Mouse (Mus musculus) forebrain, embryonic 11.5 days (tissue): ENCODE data around the gene 2310007B03Rik. TPM values are rescaled to one million over a fixed set of nuclear protein-coding genes. Genes with fewer than 3 reads are reported as not detected.

Experiments
- ATAC-seq: fragments of 200-750 bp; cut with Nextera tagmentation; replicated peaks from 2 replicates; pipeline ENCODE4 v1.8.0; 2017; ENCODE audit warnings: moderate TSS enrichment; ENCODE audit not compliant: low FRiP score
- DNase-seq: peaks from one replicate; pipeline ENCODE4 v3.0.0-alpha.2; 2017; ENCODE audit warnings: low spot score
- H3K27ac ChIP-seq: fragments of 300-500 bp; sonication (generic); 2 replicates; pipeline ENCODE4 v1.5.1; 2014; ENCODE audit warnings: low read depth, low read length
- H3K27me3 ChIP-seq: fragments of 300-500 bp; sonication (generic); 2 replicates; pipeline ENCODE4 v1.6.1; 2014; ENCODE audit warnings: mild to moderate bottlenecking, low read length, mixed read lengths; ENCODE audit not compliant: control insufficient read depth, insufficient read depth
- H3K36me3 ChIP-seq: fragments of 300-500 bp; sonication (generic); 2 replicates; pipeline ENCODE4 v1.6.1; 2014; ENCODE audit warnings: mild to moderate bottlenecking, low read length, moderate library complexity, mixed read lengths; ENCODE audit not compliant: control insufficient read depth, insufficient read depth
- H3K4me1 ChIP-seq: fragments of 300-500 bp; sonication (generic); replicated peaks from 2 replicates; pipeline ENCODE4 v1.6.1; 2014; ENCODE audit warnings: low read length, mixed read lengths; ENCODE audit not compliant: control insufficient read depth, insufficient read depth
- H3K4me2 ChIP-seq: fragments of 300-500 bp; sonication (generic); 2 replicates; pipeline ENCODE4 v1.6.1; 2014; ENCODE audit warnings: low read depth, mild to moderate bottlenecking, low read length, moderate library complexity, mixed read lengths; ENCODE audit not compliant: severe bottlenecking
- H3K4me3 ChIP-seq: fragments of 300-500 bp; sonication (generic); 2 replicates; pipeline ENCODE4 v1.5.1; 2014; ENCODE audit warnings: low read depth, low read length
- H3K9ac ChIP-seq: fragments of 300-500 bp; sonication (generic); 2 replicates; pipeline ENCODE4 v1.6.1; 2014; ENCODE audit warnings: low read length
- H3K9me3 ChIP-seq: fragments of 300-500 bp; sonication (generic); 2 replicates; pipeline ENCODE4 v1.6.1; 2016; ENCODE audit warnings: low read length, mixed read lengths; ENCODE audit not compliant: control insufficient read depth
- WGBS: fragments of 180-500 bp; shearing (Covaris S2); extraction: QIAGEN DNeasy Blood & Tissue Kit; methylation state at CpG from one replicate; pipeline ENCODE4 v1.1.7; 2014; 5-methylcytosine and 5-hydroxymethylcytosine counted together
- polyA plus RNA-seq: library from polyadenylated mRNA; unstranded; fragments of >200 nt; fragmentation: Nextera tagmentation; extraction: Ambion mirVana; gene quantifications from 2 replicates; pipeline ENCODE4 v1.2.1, GENCODE M21; 2014

2310007B03Rik gene
- polyA plus RNA-seq, 1 experiment from 2014 or later: 0.64 TPM

DNA sequence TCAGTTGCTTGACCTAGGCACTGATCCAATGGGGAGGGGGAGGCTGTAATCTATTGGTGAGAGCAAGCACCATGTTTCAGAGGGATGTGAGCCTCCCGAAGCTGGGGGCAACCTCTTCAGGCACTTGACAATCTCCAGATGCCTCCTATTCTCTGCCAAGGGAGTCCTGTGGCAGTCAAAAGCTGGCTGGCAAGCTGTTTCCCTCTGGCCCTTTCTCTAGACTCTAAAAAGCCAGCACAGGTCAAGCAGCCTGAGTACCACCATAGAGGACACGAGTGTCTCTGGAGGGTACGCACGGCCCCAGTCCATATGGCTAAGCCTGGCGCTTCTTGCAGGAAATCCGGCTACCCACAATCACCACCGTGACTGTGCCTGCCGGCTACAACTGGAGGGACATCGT, 16.6 kb downstream of the 2310007B03Rik start:
- Histone ChIP-seq H3K4me1 (no peaks in the 10 kb centered on the region), H3K9ac (no peak overlapping the region), H3K27ac (no peak overlapping the region), H3K36me3 (no peaks in the 10 kb centered on the region), H3K9me3 (no peaks in the 10 kb centered on the region), H3K4me2 (no peak overlapping the region), H3K27me3 (no peaks in the 10 kb centered on the region; the same call in 1 of the 2 replicates), H3K4me3 (no peak overlapping the region)
- DNase-seq: no peak
- no peak for ATAC-seq
- 77% methylated on average over 9 of the region's 9 CpGs for WGBS

DNA sequence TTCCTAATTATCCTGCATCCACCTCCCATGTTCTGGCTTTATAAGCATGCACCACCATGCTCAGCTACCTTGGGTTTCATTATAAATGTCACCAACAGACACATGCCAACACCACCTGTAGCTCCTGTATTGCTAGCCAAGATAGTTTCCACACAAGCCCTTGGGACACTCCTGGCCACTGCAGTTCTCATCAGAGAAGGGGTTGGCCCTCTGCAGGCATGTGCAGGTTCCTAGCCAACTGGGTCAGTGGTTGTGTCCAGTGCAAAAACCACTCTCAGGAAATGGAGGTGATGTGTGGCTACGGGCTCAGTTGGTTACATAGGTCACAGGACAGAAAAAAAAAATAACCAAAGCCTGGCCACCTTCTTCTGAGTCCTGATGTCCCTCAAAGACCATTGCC, 17.9 kb downstream of the 2310007B03Rik start:
- no peaks in the 10 kb centered on the region for H3K36me3 ChIP-seq
- no peak overlapping the region for H3K4me2 ChIP-seq
- ATAC-seq (no peak), DNase-seq (no peak)
- no peak overlapping the region for H3K4me3 ChIP-seq
- H3K9me3 ChIP-seq: no peaks in the 10 kb centered on the region
- 100% methylated on average over 1 of the region's 1 CpGs for WGBS
- H3K27ac ChIP-seq: no peak overlapping the region
- H3K27me3 ChIP-seq: no peaks in the 10 kb centered on the region
- H3K9ac ChIP-seq: no peak overlapping the region
- no peaks in the 10 kb centered on the region for H3K4me1 ChIP-seq

- no peak overlapping the region for H3K4me3 ChIP-seq
- H3K27me3 ChIP-seq: no peaks in the 10 kb centered on the region
- H3K9me3 ChIP-seq: no peaks in the 10 kb centered on the region
- ATAC-seq (no peak), DNase-seq (no peak)
- no peaks in the 10 kb centered on the region for H3K4me1 ChIP-seq
- no peak overlapping the region for H3K27ac ChIP-seq
- H3K9ac ChIP-seq: no peak overlapping the region
- no peaks in the 10 kb centered on the region for H3K36me3 ChIP-seq
- no peak overlapping the region for H3K4me2 ChIP-seq
- WGBS: 87% methylated on average over 7 of the region's 7 CpGs
These were observed 21.0 kb downstream of the 2310007B03Rik start for GRCm38 (mm10) chr1:93139713-93140112.

DNA sequence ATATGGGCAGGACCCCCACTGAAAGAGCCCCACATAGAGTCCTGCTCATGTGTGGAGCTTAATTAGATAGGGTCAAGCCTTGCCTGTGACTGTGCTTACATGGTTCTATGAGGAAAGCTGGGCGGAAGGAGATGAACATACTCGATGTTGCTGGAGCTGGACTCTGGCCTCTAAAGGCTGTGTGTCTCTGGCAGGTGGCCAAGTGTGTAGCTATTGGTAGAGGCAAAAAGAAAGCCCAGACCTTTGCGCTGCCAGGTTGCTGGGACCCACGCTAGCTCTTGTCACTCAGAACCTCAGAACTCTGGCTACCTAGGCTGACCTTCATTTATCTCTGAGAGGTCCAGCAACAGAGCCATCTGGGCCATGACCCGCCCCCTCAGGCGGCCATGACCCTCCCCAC, 22.2 kb downstream of the 2310007B03Rik start:
- Histone ChIP-seq H3K9me3 (no peaks in the 10 kb centered on the region), H3K27ac (no peak overlapping the region), H3K4me1 (no peaks in the 10 kb centered on the region), H3K4me2 (no peak overlapping the region), H3K27me3 (no peaks in the 10 kb centered on the region), H3K4me3 (no peak overlapping the region), H3K9ac (no peak overlapping the region), H3K36me3 (no peaks in the 10 kb centered on the region)
- DNase-seq (no peak), ATAC-seq (no peak)
- WGBS: 83% methylated on average over 6 of the region's 6 CpGs

DNA sequence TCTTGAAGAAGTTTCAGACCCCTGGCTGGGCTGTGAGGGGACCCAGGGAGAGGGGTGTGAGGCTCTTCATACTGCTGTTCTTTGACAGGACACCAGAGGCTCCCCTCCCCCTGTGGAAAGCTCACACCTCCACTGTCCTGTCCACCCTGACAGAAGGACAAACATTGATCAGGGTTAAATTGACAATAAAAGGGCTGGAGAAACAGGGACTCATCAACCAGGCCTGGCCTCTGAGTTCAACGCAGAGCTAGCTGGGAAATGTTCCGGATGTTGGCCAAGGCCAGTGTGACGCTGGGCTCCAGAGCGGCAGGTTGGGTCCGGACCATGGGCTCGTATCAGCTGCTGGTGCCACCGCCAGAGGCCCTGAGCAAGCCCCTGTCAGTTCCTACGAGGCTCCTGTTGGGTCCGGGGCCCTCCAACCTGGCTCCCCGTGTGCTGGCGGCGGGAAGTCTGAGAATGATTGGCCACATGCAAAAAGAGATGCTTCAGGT, 25.7 kb downstream of the 2310007B03Rik start, which contains the start of gene Agxt:
Gene Agxt, plus strand, starts transcription at position 205 of the 491 bp plus-strand sequence.
- Histone ChIP-seq H3K4me2 (no peak within 1 kb of the TSS), H3K27me3 (no peaks in the 10 kb centered on the region), H3K4me1 (no peaks in the 10 kb centered on the region), H3K4me3 (no peak within 1 kb of the TSS), H3K36me3 (no peaks in the 10 kb centered on the region), H3K9me3 (no peaks in the 10 kb centered on the region), H3K27ac (no peak within 1 kb of the TSS), H3K9ac (no peak within 1 kb of the TSS)
- ATAC-seq: no peak
- WGBS: 91% methylated on average over 12 of the region's 12 CpGs
- no peak for DNase-seq

GRCm38 (mm10) chr1:93132676-93133075, 28.1 kb downstream of the 2310007B03Rik start:
- no peak overlapping the region for H3K27ac ChIP-seq
- H3K4me3 ChIP-seq: no peak overlapping the region
- H3K36me3 ChIP-seq: no peaks in the 10 kb centered on the region
- H3K4me2 ChIP-seq: no peak overlapping the region
- DNase-seq: no peak
- no peak for ATAC-seq
- WGBS: 73% methylated on average over 8 of the region's 8 CpGs
- no peaks in the 10 kb centered on the region for H3K9me3 ChIP-seq
- H3K9ac ChIP-seq: no peak overlapping the region
- H3K27me3 ChIP-seq: no peaks in the 10 kb centered on the region
- no peaks in the 10 kb centered on the region for H3K4me1 ChIP-seq

DNA sequence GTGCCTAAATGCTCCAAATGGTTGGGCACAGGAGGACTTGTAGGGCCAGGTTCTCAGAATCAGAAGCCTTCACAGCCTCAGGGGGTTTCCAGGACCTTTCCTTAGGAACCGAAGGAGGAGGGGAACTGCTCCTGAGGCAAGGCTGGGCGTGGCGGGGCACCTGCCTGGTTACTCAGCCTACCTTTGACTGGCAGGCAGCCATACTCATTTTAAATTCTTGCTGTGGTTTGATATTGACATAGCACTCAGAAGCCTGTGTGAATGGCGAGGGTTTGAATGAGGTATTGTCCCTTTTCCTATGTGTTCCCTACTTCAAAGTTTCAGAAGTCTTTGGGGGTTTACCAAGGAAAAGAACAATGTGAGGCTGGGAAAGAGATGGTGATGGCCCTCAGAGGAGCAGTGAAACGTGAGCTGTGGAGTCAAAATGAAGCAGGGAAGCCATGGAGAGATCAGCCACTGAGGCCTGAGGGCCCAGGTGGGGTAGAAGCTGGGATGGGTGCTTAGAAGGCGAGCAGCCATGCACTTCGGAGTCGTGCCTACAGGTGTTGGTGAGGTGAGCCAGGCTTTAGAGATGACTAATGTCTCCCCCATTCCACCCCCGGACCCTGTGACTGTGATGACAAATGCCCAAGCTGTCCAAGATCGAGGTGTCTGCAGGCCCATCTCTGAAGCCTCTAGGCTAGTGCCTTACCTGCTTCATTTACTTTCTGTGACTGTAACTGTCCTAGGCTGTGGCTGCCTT, 30.3 kb downstream of the 2310007B03Rik start:
- Histone ChIP-seq H3K27ac (no peak overlapping the region), H3K4me1 (no peaks in the 10 kb centered on the region), H3K4me2 (no peak overlapping the region), H3K27me3 (no peaks in the 10 kb centered on the region), H3K9me3 (no peaks in the 10 kb centered on the region), H3K36me3 (no peaks in the 10 kb centered on the region), H3K9ac (no peak overlapping the region), H3K4me3 (no peak overlapping the region)
- no peak for ATAC-seq
- 76% methylated on average over 10 of the region's 10 CpGs for WGBS
- no peak for DNase-seq

DNA sequence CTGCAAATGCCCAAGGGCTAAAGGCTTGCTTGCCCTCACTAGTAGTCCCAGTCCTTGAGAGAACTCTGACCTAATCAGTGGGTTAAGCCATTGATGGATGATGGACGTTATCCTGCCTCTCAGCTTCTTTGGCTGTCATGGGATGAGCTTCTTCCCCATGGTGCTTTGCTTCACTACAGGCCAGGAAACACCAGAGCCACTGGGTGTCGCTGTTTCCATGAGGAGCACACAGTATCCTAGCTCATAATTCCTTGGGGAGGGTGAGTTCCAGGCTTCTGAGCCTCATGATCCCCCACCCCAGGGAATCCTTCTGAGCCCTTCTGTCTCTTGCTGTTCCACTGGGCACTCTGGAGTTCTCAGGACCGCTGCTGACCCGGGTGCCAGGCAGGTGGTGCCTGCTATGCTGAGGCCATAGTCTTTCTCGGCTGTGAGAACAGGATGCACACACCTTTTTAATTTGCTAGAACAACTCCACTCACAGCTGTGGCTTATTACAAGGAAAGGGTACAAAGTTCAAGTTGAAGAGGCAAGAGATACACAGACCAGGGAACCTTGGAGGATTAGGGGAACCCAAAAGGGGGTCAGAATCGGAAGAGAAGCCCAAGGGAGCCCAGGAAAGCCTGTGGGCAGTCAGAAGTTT, 31.9 kb downstream of the 2310007B03Rik start:
- H3K9ac ChIP-seq: no peak overlapping the region
- no peak overlapping the region for H3K27ac ChIP-seq
- H3K4me2 ChIP-seq: no peak overlapping the region
- no peaks in the 10 kb centered on the region for H3K36me3 ChIP-seq
- 30% methylated on average over 6 of the region's 6 CpGs for WGBS
- H3K4me3 ChIP-seq: no peak overlapping the region
- no peak for ATAC-seq
- H3K9me3 ChIP-seq: no peaks in the 10 kb centered on the region
- H3K4me1 ChIP-seq: no peaks in the 10 kb centered on the region
- peak; percentile 69 for DNase-seq
- H3K27me3 ChIP-seq: no peaks in the 10 kb centered on the region
